8 mouse cellular contexts compared by ENCODE assay signal in the genomic region with DNA sequence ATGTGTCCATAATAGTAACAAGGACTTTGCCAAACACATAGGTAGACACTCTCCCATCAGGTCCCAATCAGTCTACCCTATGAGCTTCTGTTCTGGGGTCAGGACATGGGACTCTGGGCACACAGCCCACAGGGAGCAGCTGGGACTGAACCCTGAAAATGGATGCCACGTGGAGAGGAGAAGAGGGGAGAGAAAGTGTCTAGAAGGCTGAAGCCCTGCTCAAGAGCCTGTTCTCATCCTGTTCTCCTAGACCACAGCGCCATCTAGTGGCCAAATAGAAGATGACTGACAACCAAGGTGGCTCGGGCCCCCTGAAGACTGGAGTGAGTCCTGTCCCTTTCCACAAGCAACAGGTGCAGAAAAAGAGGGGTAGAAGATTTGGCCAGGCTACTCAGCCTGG.
DNase-seq lines count a peak whose midpoint lies in the region; ATAC-seq lines count a peak whose summit lies in the region.

No protein-coding gene starts in this region.

- H3K4me3 ChIP-seq in intestine, embryonic 16.5 days (ENCODE audit: low read length): no peak overlapping the region
- no peak overlapping the region for H3K4me3 ChIP-seq in midbrain, embryonic 14.5 days (replicated peaks; ENCODE audit: low read depth, low read length)

- no peak overlapping the region for H3K4me2 ChIP-seq in intestine, embryonic 16.5 days (ENCODE audit: low read depth, low read length)
- no peak overlapping the region for H3K4me2 ChIP-seq in midbrain, embryonic 14.5 days (ENCODE audit: low read length)

- no peak overlapping the region for H3K9ac ChIP-seq in intestine, embryonic 16.5 days (ENCODE audit: low read depth, low read length)
- H3K9ac ChIP-seq in midbrain, embryonic 14.5 days (replicated peaks; ENCODE audit: low read length): no peak overlapping the region

- H3K36me3 ChIP-seq in intestine, embryonic 16.5 days (ENCODE audit: control insufficient read depth, insufficient read depth, low read length): no peaks in the 10 kb centered on the region
- 0 out of 2 replicates have a peak, but pooled peaks cover 2% of the 10 kb centered on the region for H3K36me3 ChIP-seq in midbrain, embryonic 14.5 days (ENCODE audit: control insufficient read depth, insufficient read depth, low read length)

- intact Hi-C loops in left cerebral cortex, postnatal 36 days (cut with DNase I): loop anchor here (5.0 to 10.0 kb wide), 4 partner anchors 890 to 1450 kb away; no protein-coding TSS in a partner anchor

- H3K27me3 ChIP-seq in intestine, embryonic 16.5 days (replicated peaks; ENCODE audit: control insufficient read depth, insufficient read depth, low read length): no peaks in the 10 kb centered on the region
- H3K27me3 ChIP-seq in midbrain, embryonic 14.5 days (ENCODE audit: control insufficient read depth, insufficient read depth, low read length): no peaks in the 10 kb centered on the region

- ATAC-seq in intestine, embryonic 16.5 days: 0 out of 2 replicates have a peak, but pooled peaks have one; percentile 39
- peak; percentile 64 for ATAC-seq in midbrain, embryonic 14.5 days (ENCODE audit: low FRiP score, low TSS enrichment)

- DNase-seq in ovary, postnatal 10 days (ENCODE audit: low spot score): peak; percentile 29
- DNase-seq in ovary, adult 18-20 months (ENCODE audit: low spot score): no peak
- DNase-seq in cerebellum, postnatal 14 days: peak; percentile 86 to 91
- DNase-seq in frontal cortex, postnatal 36 days (ENCODE audit: low spot score in 2 of 2): peak; percentile 55 to 58
- peak; percentile 57 to 63 for DNase-seq in left cerebral cortex, postnatal 36 days (ENCODE audit: low spot score in 2 of 2)
- DNase-seq in midbrain, embryonic 14.5 days: peak; percentile 92
- peak; percentile 5 to 27 for DNase-seq in spleen, postnatal 36 days (ENCODE audit: low spot score in 2 of 2)

- no peaks in the 10 kb centered on the region for H3K9me3 ChIP-seq in intestine, embryonic 16.5 days (ENCODE audit: control insufficient read depth, low read length)
- no peaks in the 10 kb centered on the region for H3K9me3 ChIP-seq in midbrain, embryonic 14.5 days (ENCODE audit: control insufficient read depth, low read length)

- WGBS in intestine, embryonic 16.5 days: 4% methylated on average over 3 of the region's 3 CpGs
- 6% methylated on average over 3 of the region's 3 CpGs for WGBS in midbrain, embryonic 14.5 days

- no peak overlapping the region for H3K27ac ChIP-seq in intestine, embryonic 16.5 days (ENCODE audit: low read length)
- H3K27ac ChIP-seq in midbrain, embryonic 14.5 days (replicated peaks; ENCODE audit: low read depth, low read length): no peak overlapping the region

- no peaks in the 10 kb centered on the region for H3K4me1 ChIP-seq in intestine, embryonic 16.5 days (ENCODE audit: control insufficient read depth, insufficient read depth, low read length)
- no peaks in the 10 kb centered on the region for H3K4me1 ChIP-seq in midbrain, embryonic 14.5 days (ENCODE audit: control insufficient read depth, insufficient read depth, low read length)
